Mouse (Mus musculus) effector memory CD4-positive, alpha-beta T cell, adult 7 months (primary cell): ENCODE data around the gene Rnf144b. TPM values are rescaled to one million over a fixed set of nuclear protein-coding genes. Genes with fewer than 3 reads are reported as not detected.

Experiments used
- polyA plus RNA-seq: library from polyadenylated mRNA; unstranded; fragments of 100-300 nt; shearing (Covaris generic); gene quantifications from one replicate; pipeline ENCODE4 v1.2.1, GENCODE M21; 2017

The Rnf144b gene
- polyA plus RNA-seq: 0.09 TPM

DNA sequence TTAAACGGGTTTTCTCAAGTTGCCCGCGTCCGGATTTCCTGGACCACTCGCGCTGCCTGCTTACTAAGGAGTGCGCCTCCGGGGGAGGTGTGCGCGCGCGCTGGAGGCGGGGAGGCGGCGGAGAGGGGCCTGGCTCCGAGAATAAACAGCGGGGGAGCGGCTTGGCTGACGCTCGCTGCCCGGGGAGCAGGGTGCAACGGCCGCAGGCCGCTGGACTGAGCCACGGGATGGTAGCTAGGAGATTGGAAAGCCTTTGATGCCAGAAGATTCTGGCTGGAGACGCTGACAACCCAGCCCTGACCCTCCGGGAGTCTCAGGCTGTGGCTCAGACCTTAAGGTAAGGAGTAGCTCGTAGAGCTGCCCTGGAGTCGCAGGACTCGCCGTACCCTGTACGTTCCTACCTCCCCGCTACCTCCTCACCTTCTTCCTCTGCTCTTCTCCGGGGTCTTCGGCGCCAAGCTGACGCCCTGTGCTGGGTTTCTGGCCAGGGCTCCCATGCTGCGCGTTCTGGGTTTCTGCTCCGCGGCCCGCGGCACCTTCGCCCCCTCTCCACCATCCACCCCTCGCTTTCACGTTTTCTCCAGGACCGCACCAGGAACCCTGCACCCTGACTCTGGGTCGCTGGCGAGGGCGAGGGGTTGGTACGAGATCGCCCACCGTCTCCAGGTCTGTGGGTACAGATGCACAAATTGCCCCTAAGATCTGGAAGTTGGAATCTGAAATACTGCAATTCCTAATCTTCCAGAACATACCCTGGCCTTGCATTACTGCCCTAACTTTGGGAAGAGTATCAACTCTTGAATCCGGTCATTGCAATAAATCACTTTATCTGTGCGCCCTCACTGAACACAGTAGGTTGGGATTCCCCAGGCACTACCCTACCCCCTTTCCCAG is at the start of gene Rnf144b:
Rnf144b (plus strand) TSS at position 120 of the 894 bp plus-strand sequence.

DNA sequence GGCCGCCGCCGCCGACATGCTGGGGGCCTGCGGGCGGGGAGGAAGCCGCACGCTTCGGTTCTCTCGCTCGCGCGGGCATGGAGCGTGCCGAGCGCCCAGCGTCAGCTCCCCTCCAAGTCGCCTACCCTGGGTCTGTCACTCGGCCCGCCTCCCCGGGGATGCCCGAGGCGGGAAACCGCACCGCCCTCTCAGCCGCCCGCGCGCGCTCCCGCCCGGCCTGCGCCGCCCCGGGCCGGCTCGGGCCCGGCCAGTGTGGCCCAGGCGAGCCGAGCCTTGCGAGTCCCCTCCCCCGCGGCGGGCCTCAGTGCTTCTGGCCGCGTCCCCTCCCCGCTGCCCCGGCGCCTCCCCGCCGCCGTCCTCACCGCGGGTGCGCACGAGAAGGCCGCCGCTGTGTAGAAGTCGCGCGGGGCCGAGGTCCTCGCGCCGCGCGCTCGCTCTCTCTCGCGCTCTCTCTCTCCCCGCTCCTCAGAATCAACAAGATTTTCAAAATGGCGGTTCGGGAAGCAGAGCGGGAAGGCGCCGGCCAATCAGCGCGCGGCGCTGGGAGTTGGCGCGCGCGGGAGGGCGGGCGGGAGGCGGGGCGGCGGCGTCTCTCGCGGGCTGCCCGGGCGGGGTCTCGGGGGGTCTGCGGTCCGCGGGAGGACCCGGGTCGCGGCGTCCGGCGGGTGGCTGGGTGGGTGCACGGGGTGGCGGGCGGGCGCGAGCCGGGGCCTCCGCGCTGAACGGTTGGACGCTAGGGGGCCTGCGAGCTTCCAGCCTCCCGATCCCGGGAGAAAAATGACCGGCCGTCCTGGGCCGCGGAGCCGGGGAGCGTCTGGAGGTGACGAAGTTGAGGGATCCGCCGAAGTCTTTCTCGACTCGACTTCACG is 16.5 kb upstream of the Rnf144b start, which contains the start of gene Dek:
Dek (minus strand) TSS at position 491 of the 869 bp plus-strand sequence.

Other genes with a start within 250 kb of the Rnf144b start
- gene Kif13a, start 192.8 kb upstream of the Rnf144b start, polyA plus RNA-seq: 9.3 TPM
- gene Nhlrc1, start 107.8 kb upstream of the Rnf144b start, polyA plus RNA-seq: 0.77 TPM
- 19.0 TPM for gene Kdm1b, start 79.2 kb upstream of the Rnf144b start, polyA plus RNA-seq
- gene Tpmt, start 77.9 kb upstream of the Rnf144b start, polyA plus RNA-seq: 2.9 TPM
- gene Dek, start 16.5 kb upstream of the Rnf144b start, polyA plus RNA-seq: 207 TPM